Mouse (Mus musculus) embryonic facial prominence, embryonic 13.5 days (tissue): ENCODE results near the gene Nop58. TPM values are rescaled to one million over a fixed set of nuclear protein-coding genes. Genes with fewer than 3 reads are reported as not detected.
"Not testable (repeated sequence)": the region's sequence is repeated elsewhere in the genome, so short reads cannot be mapped to it uniquely, and the experiment has no call there.

Experiments
- ATAC-seq: fragments of 200-750 bp; cut with Nextera tagmentation; 2 replicates; pipeline ENCODE4 v1.8.0; 2017; ENCODE audit warnings: low read depth; ENCODE audit not compliant: insufficient number of reproducible peaks, insufficient read depth, low FRiP score, low TSS enrichment
- H3K27ac ChIP-seq: fragments of 300-500 bp; sonication (generic); 2 replicates; pipeline ENCODE4 v1.5.1; 2015; ENCODE audit warnings: moderate library complexity, mild to moderate bottlenecking, inconsistent platforms
- H3K27me3 ChIP-seq: fragments of 300-500 bp; sonication (generic); 2 replicates; pipeline ENCODE4 v1.6.1; 2015; ENCODE audit warnings: mild to moderate bottlenecking, inconsistent platforms
- H3K36me3 ChIP-seq: fragments of 300-500 bp; sonication (generic); 2 replicates; pipeline ENCODE4 v1.6.1; 2015; ENCODE audit warnings: mild to moderate bottlenecking, inconsistent platforms
- H3K4me1 ChIP-seq: fragments of 300-500 bp; sonication (generic); 2 replicates; pipeline ENCODE4 v1.6.1; 2015; ENCODE audit warnings: inconsistent platforms
- H3K4me2 ChIP-seq: fragments of 300-500 bp; sonication (generic); 2 replicates; pipeline ENCODE4 v1.6.1; 2015; ENCODE audit warnings: moderate library complexity, mild to moderate bottlenecking, inconsistent platforms
- H3K4me3 ChIP-seq: fragments of 300-500 bp; sonication (generic); 2 replicates; pipeline ENCODE4 v1.5.1; 2015; ENCODE audit warnings: mild to moderate bottlenecking, inconsistent platforms
- H3K9ac ChIP-seq: fragments of 300-500 bp; sonication (generic); 2 replicates; pipeline ENCODE4 v1.6.1; 2015; ENCODE audit warnings: mild to moderate bottlenecking, inconsistent platforms
- H3K9me3 ChIP-seq: fragments of 300-500 bp; sonication (generic); 2 replicates; pipeline ENCODE4 v1.6.1; 2016; ENCODE audit warnings: inconsistent platforms
- WGBS: fragments of 180-500 bp; shearing (Covaris S2); methylation state at CpG from one replicate; pipeline ENCODE4 v1.1.7; 2015; ENCODE audit warnings: mixed read lengths; 5-methylcytosine and 5-hydroxymethylcytosine counted together
- polyA plus RNA-seq: library from polyadenylated mRNA; unstranded; fragments of >200 nt; fragmentation: Nextera tagmentation; extraction: Ambion mirVana; gene quantifications from 2 replicates; pipeline ENCODE4 v1.2.1, GENCODE M21; 2015

Gene Nop58
- polyA plus RNA-seq, result 272 and 277 TPM in 2 replicates

DNA sequence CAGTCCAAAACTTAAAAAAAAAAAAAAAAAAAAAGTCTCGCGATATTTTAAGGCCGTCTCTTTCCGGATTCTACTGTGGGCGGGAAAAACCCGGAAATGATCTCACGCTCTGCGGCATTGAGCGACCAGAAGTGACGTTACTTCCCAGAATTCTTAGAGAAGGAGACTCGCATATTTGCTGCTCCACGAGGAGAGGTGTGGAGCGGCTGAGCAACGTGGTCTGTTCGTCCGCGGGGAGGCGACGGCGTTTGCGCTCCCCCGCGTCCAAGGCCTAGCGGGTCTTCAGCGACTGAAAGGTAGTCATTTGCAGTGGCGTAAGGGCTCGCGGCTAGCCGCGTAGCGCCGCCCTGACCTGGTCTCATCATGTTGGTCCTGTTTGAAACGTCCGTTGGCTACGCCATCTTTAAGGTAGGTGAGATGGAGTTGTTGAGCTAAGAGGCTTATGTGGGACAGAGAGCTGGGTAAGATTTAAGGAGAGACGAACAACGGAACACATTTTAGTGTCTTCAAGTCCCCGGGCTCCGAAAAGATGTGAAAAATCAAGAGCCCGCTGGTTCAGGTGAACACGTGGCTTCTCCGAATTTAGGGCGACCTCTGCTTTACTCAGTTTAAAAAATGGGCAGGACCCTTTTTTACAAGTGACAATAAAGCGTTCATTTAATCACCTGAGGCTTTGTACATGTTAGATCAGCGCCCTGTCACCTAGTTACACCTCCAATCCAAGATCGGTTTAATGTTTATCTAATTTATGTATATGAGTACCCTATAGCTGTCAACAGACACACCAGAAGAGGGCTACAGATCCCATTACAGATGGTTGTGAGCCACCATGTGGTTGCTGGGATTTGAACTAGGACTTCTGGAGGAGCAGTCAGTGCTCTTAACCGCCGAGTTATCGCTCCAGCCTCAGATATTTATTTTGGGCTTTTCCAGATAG, at the start of gene Nop58:
Gene Nop58, plus strand, starts transcription at position 153 of the 937 bp plus-strand sequence.
- WGBS, result under 1% methylated on average over 49 of the region's 49 CpGs
- Histone ChIP-seq H3K27ac (peak within 1 kb of the TSS; percentile 90), H3K4me2 (peak within 1 kb of the TSS; percentile 92), H3K36me3 (peaks cover 7% of the 10 kb centered on the region), H3K9me3 (no peaks in the 10 kb centered on the region), H3K9ac (peak within 1 kb of the TSS; percentile 88), H3K4me1 (peaks cover 17% of the 10 kb centered on the region), H3K27me3 (no peaks in the 10 kb centered on the region; the same call in 1 of the 2 replicates), H3K4me3 (peak within 1 kb of the TSS; percentile 87)
- peak; percentile 94 for ATAC-seq

DNA sequence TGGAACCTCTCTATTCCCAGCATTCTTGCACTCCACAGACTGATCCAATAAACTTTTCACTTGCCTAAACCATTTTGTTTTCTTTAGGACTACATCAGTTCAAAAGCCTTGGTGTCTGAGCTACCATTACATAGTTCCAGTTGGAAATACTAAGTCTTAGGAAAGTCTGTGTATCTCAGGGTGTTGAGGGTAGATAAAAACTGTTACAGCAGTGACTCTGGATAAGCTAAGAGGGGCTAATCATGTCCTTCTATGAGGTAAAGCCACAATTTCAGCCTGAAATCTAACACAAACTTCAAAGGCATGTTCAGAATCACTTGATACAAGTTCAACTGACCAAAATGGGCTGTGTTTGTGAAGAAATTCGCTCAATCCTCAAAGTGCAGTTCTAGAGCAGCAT, 48.4 kb upstream of the Nop58 start:
- H3K36me3 ChIP-seq, result peaks cover 12% of the 10 kb centered on the region
- no peak overlapping the region for H3K4me2 ChIP-seq
- ATAC-seq, result no peak
- H3K4me1 ChIP-seq, result peaks cover 8% of the 10 kb centered on the region
- WGBS, result 69% methylated on average over 1 of the region's 1 CpGs
- no peaks in the 10 kb centered on the region for H3K27me3 ChIP-seq
- H3K9ac ChIP-seq, result no peak overlapping the region
- H3K4me3 ChIP-seq, result no peak overlapping the region
- H3K27ac ChIP-seq, result no peak overlapping the region
- H3K9me3 ChIP-seq, result no peaks in the 10 kb centered on the region

DNA sequence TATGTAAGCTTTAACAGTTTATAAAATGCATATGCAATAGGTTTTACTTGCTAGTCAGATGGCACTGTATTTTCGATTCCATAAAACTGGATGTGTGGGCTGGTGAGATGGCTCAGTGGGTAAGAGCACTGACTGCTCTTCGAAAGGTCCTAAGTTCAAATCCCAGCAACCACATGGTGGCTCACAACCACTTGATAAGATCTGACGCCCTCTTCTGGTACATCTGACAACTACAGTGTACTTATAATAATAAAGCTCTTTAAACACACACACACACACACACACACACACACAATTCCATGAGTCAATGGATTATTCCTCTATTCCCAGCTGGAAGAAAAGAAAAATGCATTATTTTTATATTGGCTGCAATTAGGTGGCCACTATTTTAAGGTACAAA, 46.4 kb upstream of the Nop58 start:
- no peak for ATAC-seq
- peaks cover 5% of the 10 kb centered on the region for H3K4me1 ChIP-seq
- no peak overlapping the region for H3K4me3 ChIP-seq
- H3K9me3 ChIP-seq, result no peaks in the 10 kb centered on the region
- H3K4me2 ChIP-seq, result no peak overlapping the region
- H3K9ac ChIP-seq, result no peak overlapping the region
- 85% methylated on average over 3 of the region's 3 CpGs for WGBS
- no peak overlapping the region for H3K27ac ChIP-seq
- H3K36me3 ChIP-seq, result peaks cover 26% of the 10 kb centered on the region
- no peaks in the 10 kb centered on the region for H3K27me3 ChIP-seq

DNA sequence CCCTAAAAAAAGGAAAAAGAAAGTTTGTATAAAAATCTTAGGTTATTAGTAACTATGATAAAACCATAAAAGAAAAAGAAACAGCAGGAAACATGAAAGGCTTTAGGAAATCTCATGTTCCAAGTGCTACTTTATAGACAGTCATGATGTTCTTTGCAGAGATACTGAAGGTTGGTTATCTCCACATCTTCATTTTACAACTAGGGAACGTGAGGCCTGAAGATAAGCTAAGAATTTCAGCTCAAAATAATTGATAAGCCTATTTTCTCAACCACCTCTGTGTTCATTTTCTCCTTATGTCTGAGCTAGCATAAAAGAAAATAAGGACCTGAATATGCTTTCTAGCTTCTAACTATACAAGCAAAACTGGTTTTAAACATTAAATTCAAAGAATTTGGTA, 42.3 kb upstream of the Nop58 start:
- 81% methylated on average over 1 of the region's 1 CpGs for WGBS
- peaks cover 47% of the 10 kb centered on the region for H3K36me3 ChIP-seq
- no peaks in the 10 kb centered on the region for H3K4me1 ChIP-seq

DNA sequence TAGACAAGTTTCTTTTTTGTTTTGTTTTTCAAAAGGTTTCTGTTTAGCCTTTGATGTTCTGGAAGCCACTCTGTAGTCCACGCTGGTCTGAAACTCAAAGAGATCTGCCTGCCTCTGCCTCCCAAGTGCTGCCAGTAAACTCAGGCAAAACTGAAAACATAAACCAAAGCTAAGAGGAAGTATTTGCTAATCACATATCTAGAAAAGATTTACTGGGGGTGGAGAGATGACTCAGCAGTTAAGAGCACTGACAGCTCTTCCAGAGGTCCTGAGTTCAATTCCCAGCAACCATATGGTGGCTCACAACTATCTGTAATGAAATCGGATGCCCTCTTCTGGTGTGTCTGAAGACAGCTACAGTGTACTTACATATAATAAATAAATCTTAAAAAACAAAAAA, 38.3 kb upstream of the Nop58 start:
- not testable (repeated sequence) for H3K4me3 ChIP-seq, H3K9me3 ChIP-seq, H3K4me2 ChIP-seq, ATAC-seq, H3K27me3 ChIP-seq, H3K4me1 ChIP-seq, H3K9ac ChIP-seq, H3K27ac ChIP-seq
- WGBS, result 95% methylated on average over 2 of the region's 2 CpGs
- peaks cover 61% of the 10 kb centered on the region for H3K36me3 ChIP-seq

More for the DNA sequence above, 42.3 kb upstream of the Nop58 start:
- no peak overlapping the region for H3K4me3 ChIP-seq
- H3K27me3 ChIP-seq, result no peaks in the 10 kb centered on the region
- ATAC-seq, result no peak
- no peak overlapping the region for H3K9ac ChIP-seq
- H3K9me3 ChIP-seq, result 0 out of 2 replicates have a peak, but pooled peaks cover 3% of the 10 kb centered on the region
- no peak overlapping the region for H3K27ac ChIP-seq
- no peak overlapping the region for H3K4me2 ChIP-seq

DNA sequence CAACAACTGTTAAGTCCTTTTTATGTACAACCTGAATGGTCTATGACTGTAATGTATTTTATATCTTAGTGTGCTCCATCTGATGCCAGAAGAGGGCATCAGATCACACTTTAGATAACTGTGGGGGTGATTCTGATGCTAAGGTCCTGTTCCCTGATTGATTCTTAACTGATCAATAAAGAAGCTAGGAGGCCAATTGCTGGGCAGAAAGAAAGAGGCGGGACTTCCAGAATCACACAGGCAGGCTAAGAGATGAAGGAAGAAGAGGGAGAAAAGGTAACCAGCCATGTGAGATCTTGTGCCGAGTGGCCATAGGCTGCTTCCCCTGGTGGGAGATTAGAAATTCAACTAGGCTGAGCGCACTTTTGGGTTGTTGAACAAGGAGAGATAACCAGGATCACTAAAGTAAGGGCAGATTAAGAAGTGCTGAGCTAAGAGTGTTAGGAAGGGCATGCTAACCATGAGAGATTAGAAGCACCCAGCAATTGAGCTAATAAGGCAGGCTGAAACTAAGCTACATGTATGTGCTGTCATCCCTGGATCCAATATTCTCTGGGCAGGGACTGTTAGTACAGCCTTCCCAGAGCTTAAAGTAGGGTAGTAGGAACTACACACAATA, 33.5 kb upstream of the Nop58 start:
- peaks cover 64% of the 10 kb centered on the region for H3K36me3 ChIP-seq

DNA sequence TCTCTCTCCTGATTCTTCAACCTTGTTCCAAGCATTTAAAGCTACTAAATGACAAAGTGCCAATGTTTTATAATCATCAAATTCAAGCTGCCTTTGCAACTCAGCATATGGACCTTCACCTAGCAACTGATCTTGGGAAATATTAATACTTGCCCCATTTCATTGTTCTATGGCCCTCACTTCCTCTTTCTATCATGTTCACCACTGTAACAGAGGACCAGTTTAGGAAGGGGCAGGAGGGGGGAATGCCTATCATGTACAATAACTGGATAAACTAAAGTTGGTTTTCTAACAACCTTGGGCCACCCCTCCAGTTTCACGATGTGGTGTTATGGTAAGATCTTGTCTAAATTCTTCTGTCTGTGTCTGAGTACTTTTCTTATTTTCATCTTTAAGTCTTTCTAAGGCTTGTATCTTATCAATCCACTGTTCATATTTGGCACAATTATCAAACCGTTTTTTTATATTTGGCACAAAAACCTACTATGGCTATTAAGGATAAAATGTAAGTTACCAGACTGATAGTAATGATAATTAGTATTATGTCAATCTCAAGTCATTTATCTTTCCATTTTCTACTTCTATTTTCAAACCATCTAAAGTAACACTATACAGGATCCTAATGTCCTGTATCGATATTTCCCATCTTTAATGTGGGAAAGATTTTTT, 31.4 kb upstream of the Nop58 start:
- H3K27me3 ChIP-seq, result no peaks in the 10 kb centered on the region
- H3K9me3 ChIP-seq, result no peaks in the 10 kb centered on the region
- WGBS, result 87% methylated on average over 3 of the region's 3 CpGs
- H3K9ac ChIP-seq, result no peak overlapping the region
- H3K4me2 ChIP-seq, result no peak overlapping the region
- no peak for ATAC-seq
- peaks cover 45% of the 10 kb centered on the region for H3K36me3 ChIP-seq
- H3K4me3 ChIP-seq, result no peak overlapping the region
- H3K27ac ChIP-seq, result no peak overlapping the region
- no peaks in the 10 kb centered on the region for H3K4me1 ChIP-seq

More for the DNA sequence above, 33.5 kb upstream of the Nop58 start:
- Histone ChIP-seq H3K4me3 (no peak overlapping the region), H3K27me3 (no peaks in the 10 kb centered on the region), H3K9ac (no peak overlapping the region), H3K4me2 (no peak overlapping the region), H3K9me3 (0 out of 2 replicates have a peak, but pooled peaks cover 3% of the 10 kb centered on the region), H3K4me1 (no peaks in the 10 kb centered on the region), H3K27ac (no peak overlapping the region)
- ATAC-seq, result no peak
- 94% methylated on average over 3 of the region's 3 CpGs for WGBS

DNA sequence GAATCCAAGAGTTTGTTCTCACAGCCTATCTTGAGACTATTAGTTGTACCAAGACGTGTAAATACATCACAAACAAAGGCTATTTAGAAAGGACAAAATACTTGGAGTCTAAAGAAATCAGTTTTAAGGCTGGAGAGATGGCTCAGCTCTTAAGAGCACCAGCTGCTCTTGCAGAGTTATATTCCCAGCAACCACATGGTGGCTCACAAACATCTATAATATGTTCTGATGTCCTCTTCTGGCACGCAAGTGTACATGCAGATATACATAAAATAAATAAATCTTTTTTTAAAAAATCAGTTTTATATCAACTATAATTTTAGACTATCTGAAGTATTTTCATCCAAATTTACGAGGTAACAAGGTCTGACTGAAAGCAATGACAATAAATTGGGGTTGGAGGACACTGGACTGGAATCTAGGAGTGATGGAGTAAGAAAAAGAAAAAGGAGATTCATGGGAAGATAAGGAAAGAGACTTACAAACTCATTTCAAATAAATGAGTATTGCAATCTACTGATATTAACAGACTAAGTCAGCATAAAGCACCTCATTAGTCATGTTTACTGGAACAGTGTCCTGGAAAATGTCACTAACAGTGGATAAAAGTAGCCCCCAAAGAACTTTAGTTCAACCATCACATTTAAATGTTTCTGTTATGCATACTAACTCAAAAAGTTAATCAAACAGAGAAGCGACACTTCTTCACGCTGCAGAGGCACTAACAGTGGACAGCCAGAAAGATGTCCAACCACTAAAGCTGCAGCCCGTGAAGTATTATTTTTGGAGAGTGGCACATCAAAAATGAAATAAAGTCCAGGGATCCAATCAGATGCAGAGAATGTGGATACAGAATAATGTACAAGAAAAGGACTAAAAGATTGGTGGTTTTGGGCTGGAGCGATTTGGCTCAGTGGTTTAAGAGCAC, 28.3 kb upstream of the Nop58 start:
- Histone ChIP-seq H3K4me2 (no peak overlapping the region), H3K4me1 (no peaks in the 10 kb centered on the region), H3K27ac (no peak overlapping the region), H3K4me3 (no peak overlapping the region), H3K36me3 (peaks cover 26% of the 10 kb centered on the region), H3K27me3 (no peaks in the 10 kb centered on the region), H3K9me3 (no peaks in the 10 kb centered on the region), H3K9ac (no peak overlapping the region)
- no peak for ATAC-seq
- 90% methylated on average over 7 of the region's 7 CpGs for WGBS

DNA sequence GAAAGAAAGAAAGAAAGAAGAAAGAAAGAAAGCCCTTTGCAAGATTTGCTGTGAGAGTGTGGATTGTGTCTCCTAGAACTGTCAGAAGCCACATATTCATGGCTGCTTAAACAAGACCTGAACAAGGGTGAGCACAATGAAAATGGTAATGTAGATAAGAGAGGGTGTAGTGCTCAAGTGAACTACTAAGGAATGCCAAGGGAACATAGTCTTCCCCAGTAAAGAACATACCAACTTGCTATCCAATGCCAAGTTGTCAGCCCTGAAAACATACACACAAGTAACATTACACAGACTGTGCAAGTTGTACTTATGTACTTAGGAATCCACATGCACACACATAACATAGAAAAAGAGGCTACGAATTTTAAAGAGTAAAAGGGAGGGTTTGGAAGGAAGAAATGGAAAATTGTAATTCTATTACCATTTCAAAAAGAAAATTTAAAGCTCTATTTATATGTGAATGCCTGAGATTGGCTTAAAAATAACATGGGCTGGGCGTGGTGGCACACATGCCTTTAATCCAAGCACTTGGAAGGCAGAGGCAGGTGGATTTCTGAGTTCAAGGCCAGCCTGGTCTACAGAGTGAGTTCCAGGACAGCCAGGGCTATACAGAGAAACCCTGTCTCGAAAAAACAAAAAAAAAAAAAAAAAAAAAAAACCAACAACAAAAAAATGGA, 21.2 kb upstream of the Nop58 start:
- no peaks in the 10 kb centered on the region for H3K36me3 ChIP-seq
- H3K4me3 ChIP-seq, result no peak overlapping the region
- H3K27ac ChIP-seq, result no peak overlapping the region
- no peaks in the 10 kb centered on the region for H3K27me3 ChIP-seq
- H3K4me2 ChIP-seq, result no peak overlapping the region
- peaks cover 4% of the 10 kb centered on the region; the same call in 1 of the 2 replicates for H3K4me1 ChIP-seq
- WGBS, result 86% methylated on average over 3 of the region's 3 CpGs
- H3K9me3 ChIP-seq, result no peaks in the 10 kb centered on the region
- ATAC-seq, result no peak
- no peak overlapping the region for H3K9ac ChIP-seq

DNA sequence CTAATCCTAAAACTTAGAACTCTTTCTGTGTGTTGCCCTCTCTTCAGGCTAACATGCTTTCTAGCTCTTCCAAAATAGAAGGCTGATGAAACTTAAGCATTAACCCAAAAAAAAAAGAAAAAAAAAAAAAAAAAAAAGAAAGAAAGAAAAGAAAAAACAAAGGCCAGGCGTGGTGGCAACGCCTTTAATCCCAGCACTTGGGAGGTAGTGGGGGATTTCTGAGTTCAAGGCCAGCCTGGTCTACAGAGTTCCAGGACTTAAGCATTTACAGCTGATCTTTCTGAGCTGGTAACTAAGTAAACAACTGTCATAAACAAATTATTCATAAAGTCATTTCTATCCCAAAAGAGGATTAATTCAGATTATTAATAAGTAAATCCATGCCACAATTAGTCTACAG, 15.9 kb upstream of the Nop58 start:
- Histone ChIP-seq H3K9me3 (no peaks in the 10 kb centered on the region), H3K4me2 (peak overlapping the region; percentile 84), H3K27me3 (no peaks in the 10 kb centered on the region), H3K27ac (no peak overlapping the region), H3K36me3 (no peaks in the 10 kb centered on the region), H3K9ac (no peak overlapping the region), H3K4me3 (no peak overlapping the region), H3K4me1 (peaks cover 10% of the 10 kb centered on the region; the same call in 1 of the 2 replicates)
- WGBS, result 82% methylated on average over 2 of the region's 2 CpGs
- no peak for ATAC-seq
